Mouse (Mus musculus) naive thymus-derived CD4-positive, alpha-beta T cell, adult 5 months (primary cell): ENCODE data around the gene Kmt5a. TPM values are rescaled to one million over a fixed set of nuclear protein-coding genes. Genes with fewer than 3 reads are reported as not detected.

Experiments
- polyA plus RNA-seq: library from polyadenylated mRNA; unstranded; fragments of 100-300 nt; shearing (Covaris generic); gene quantifications from one replicate; pipeline ENCODE4 v1.2.1, GENCODE M21; 2017

The Kmt5a gene
- 75.6 TPM for polyA plus RNA-seq

GRCm38 (mm10) chr5:124439447-124440093 is at the start of gene Kmt5a:
Gene Kmt5a, plus strand, starts transcription at chr5:124439930.

DNA sequence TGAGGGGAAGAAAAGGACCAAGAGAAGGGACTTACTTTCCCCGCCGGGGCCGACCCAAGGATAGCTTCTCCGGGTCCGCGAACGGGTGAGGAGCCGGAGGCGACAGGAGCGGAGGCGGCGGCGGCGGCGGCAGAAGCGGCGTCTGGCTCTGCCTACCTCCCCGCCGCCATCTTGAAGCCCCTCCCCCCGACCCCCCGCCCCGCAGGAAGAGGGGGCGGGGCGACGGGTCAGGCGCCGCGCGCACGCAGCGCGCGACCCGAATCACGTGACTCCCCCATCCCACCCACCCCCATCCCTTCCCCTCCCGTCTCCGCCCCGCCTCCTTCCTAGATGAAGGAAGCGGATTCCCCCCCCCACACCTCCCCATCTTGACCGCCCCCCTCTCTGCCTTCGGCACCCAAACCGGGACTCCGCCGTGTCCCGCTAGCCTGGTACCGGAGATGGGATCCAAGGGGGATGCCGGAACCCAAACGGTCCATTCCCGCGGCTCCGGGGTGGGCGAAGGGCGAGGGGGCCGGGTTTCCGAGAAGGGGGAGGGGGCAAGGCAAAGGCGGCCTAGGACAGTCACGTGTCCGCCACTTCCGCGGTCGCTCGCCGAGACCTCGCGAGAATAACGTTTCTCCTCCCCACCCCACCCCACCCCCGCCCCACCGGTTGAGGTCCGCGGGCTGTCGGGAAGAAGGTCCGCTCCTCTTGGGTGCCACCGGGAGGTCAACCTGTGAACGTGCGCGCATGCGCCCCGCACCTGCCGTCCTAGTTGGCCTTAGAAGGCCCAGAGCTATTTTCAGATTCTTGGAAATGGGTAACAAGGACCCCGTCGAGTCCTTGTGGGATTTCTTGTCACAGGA is 14.1 kb upstream of the Kmt5a start, which contains the start of gene Sbno1:
Gene Sbno1, minus strand, starts transcription at position 590 of the 848 bp plus-strand sequence.

DNA sequence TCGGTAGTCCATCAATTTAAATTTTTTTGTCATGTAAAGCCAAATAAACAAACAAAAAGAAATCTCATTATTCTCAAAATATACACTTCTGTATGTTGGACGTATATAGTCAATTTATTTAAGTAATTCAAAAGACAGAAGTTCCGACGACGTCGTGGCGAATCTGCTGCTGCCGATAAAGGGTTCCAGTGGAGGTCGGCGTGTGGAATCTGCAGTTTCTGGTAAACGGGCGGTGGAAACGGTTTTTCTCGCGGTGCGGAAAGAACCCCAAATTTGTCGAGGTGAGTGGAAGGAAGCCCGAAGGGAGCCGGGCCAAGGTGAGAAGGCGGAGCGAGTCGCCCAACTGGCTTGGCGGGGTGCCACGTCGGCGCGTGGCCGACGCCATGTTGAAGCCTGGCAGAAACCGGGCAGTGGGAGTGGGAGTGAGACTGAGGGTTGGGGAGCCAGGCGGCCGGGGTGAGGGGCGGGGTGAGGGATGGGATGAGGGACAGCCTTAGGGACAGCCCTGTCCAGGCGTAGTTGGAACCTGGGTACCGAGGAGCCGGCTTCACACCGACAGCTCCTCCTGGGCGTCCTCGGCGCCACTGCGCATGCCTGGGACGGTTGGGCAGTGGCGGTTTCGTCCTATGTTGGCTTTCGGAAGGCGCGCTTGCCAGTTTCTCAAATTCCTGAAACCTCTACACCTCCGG is 43.4 kb downstream of the Kmt5a start, which contains the start of gene Snrnp35:
Gene Snrnp35, plus strand, starts transcription at position 169 of the 689 bp plus-strand sequence.

Other genes starting within 250 kb of the Kmt5a start
- gene Pitpnm2, start 190.2 kb upstream of the Kmt5a start, polyA plus RNA-seq: 17.8 TPM
- gene Mphosph9, start 112.0 kb upstream of the Kmt5a start, polyA plus RNA-seq: 31.2 TPM
- gene 2810006K23Rik, start 111.8 kb upstream of the Kmt5a start, polyA plus RNA-seq: 2.8 TPM
- gene Cdk2ap1, start 76.8 kb upstream of the Kmt5a start, polyA plus RNA-seq: 100 TPM
- 126 TPM for gene Sbno1, start 13.9 kb upstream of the Kmt5a start, polyA plus RNA-seq
- gene Rilpl2, start 38.4 kb downstream of the Kmt5a start, polyA plus RNA-seq: 21.3 TPM
- gene Snrnp35, start 43.2 kb downstream of the Kmt5a start, polyA plus RNA-seq: 8.3 TPM
- 1.7 TPM for gene Rilpl1, start 91.5 kb downstream of the Kmt5a start, polyA plus RNA-seq
- gene Tmed2, start 100.8 kb downstream of the Kmt5a start, polyA plus RNA-seq: 561 TPM
- gene Ddx55, start 112.9 kb downstream of the Kmt5a start, polyA plus RNA-seq: 16.9 TPM
- gene Eif2b1, start 139.2 kb downstream of the Kmt5a start, polyA plus RNA-seq: 35.9 TPM
- 19.7 TPM for gene Gtf2h3, start 139.2 kb downstream of the Kmt5a start, polyA plus RNA-seq
- 101 TPM for gene Atp6v0a2, start 188.6 kb downstream of the Kmt5a start, polyA plus RNA-seq